Mouse (Mus musculus) hematopoietic stem cell, adult 5-6 weeks (primary cell): ENCODE data around the gene Zfp36l2. TPM values are rescaled to one million over a fixed set of nuclear protein-coding genes. Genes with fewer than 3 reads are reported as not detected.

Source experiments
- ATAC-seq, 2 experiments: fragments of 125-278 bp in 1 of 2; replicated peaks in 1 of 2; 2 replicates each; pipeline ENCODE4 v1.8.0; 2016 to 2017; ENCODE audit warnings: inconsistent platforms in 2 of 2, mild to moderate bottlenecking in 2 of 2, moderate number of reproducible peaks in 2 of 2, low read depth in 1 of 2, moderate TSS enrichment in 1 of 2; ENCODE audit not compliant: low FRiP score in 2 of 2, poor library complexity in 2 of 2, severe bottlenecking in 2 of 2, insufficient read depth in 1 of 2, low TSS enrichment in 1 of 2
- total RNA-seq: library from RNA; stranded (forward); fragments of 172-1452, 232-1000 nt; gene quantifications from 2 replicates; pipeline ENCODE4 v1.2.3, GENCODE M21; 2017

The Zfp36l2 gene
- total RNA-seq, 1 experiment from 2014 or later, result 297 TPM

- ATAC-seq, result no peak
Measured at GRCm38 (mm10) chr17:84182311-84183271, 5.2 kb downstream of the Zfp36l2 start.

- peak; percentile 14 to 51 for ATAC-seq
Measured at GRCm38 (mm10) chr17:84181502-84182310, 6.0 kb downstream of the Zfp36l2 start.

- ATAC-seq, result peak; percentile 47 to 57
Measured at GRCm38 (mm10) chr17:84180715-84181501, 6.8 kb downstream of the Zfp36l2 start.

GRCm38 (mm10) chr17:84179973-84180365, 7.8 kb downstream of the Zfp36l2 start:
- ATAC-seq, result no peak

GRCm38 (mm10) chr17:84179026-84179972, 8.4 kb downstream of the Zfp36l2 start:
- no peak for ATAC-seq

- ATAC-seq, result peak; percentile 21 to 24; a peak in 3 of 4 replicates
Measured at GRCm38 (mm10) chr17:84177481-84177880, 10.3 kb downstream of the Zfp36l2 start.

GRCm38 (mm10) chr17:84176446-84176845, 11.3 kb downstream of the Zfp36l2 start:
- no peak for ATAC-seq

- ATAC-seq, result no peak
Measured at GRCm38 (mm10) chr17:84175196-84175595, 12.6 kb downstream of the Zfp36l2 start.

GRCm38 (mm10) chr17:84167377-84167776, 20.4 kb downstream of the Zfp36l2 start:
- peak; percentile 51 to 61; a peak in 2 of 4 replicates for ATAC-seq

GRCm38 (mm10) chr17:84166135-84166860, 21.4 kb downstream of the Zfp36l2 start:
- peak in 1 of 2 experiments; percentile 74; a peak in 2 of 4 replicates for ATAC-seq

GRCm38 (mm10) chr17:84165735-84166134, 22.0 kb downstream of the Zfp36l2 start:
- ATAC-seq, result no peak

GRCm38 (mm10) chr17:84164146-84164545, 23.6 kb downstream of the Zfp36l2 start:
- ATAC-seq, result no peak

GRCm38 (mm10) chr17:84163066-84163785, 24.5 kb downstream of the Zfp36l2 start:
- no peak for ATAC-seq

- ATAC-seq, result no peak
Measured at GRCm38 (mm10) chr17:84162211-84162760, 25.5 kb downstream of the Zfp36l2 start.
